In the genomic region with DNA sequence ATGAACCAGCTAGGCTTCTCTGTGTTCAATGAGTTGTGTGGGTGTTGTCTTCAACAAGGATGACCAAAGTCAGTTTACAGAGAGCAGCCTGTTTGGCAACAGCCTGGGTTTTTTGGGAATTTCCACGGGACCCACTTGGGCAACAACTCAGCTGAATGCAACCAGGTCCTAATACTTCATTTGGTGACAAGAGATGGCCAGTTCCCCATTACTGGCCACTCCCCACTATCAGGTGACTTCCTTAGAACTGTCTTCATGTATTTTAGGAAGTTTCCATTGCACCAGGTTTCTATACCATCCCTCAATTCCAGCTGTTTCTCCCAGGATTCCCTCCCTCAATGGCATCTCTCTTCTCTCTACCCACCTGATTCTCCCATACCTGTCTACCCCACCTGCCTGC, we compare ENCODE assay signal across 15 mouse cellular contexts.
"Had no signal": no experiment of that assay in that cellular context is flagged by ENCODE, and none has a peak within 500 bp of the region (broad histone marks: within the 10 kb centered on the region; RNA-seq: fewer than 3 reads in every experiment).

No protein-coding gene starts in this region.

- H3K4me3 ChIP-seq: liver, embryonic 12.5 days; midbrain, embryonic 10.5 days; midbrain, embryonic 13.5 days; midbrain, embryonic 15.5 days; neural tube, embryonic 13.5 days; stomach, embryonic 15.5 days had no signal

- DNase-seq: lung, adult 18-20 months; lung, embryonic 14.5 days; lung, postnatal 10 days; right cerebral cortex, postnatal 14 days; thymus, adult 18-20 months; thymus, postnatal 14 days; thymus, postnatal 36 days had no signal

- H3K27me3 ChIP-seq: liver, embryonic 12.5 days; midbrain, embryonic 13.5 days; midbrain, embryonic 15.5 days; neural tube, embryonic 13.5 days; stomach, embryonic 15.5 days had no signal

- H3K9ac ChIP-seq: liver, embryonic 12.5 days; liver, embryonic 14.5 days; lung, embryonic 14.5 days; midbrain, embryonic 13.5 days; midbrain, embryonic 15.5 days; neural tube, embryonic 13.5 days; stomach, embryonic 15.5 days had no signal

- H3K4me2 ChIP-seq: liver, embryonic 12.5 days; lung, embryonic 14.5 days; midbrain, embryonic 13.5 days; midbrain, embryonic 15.5 days; neural tube, embryonic 13.5 days; stomach, embryonic 15.5 days had no signal

- H3K4me1 ChIP-seq: liver, embryonic 12.5 days; midbrain, embryonic 10.5 days; midbrain, embryonic 13.5 days; midbrain, embryonic 15.5 days; neural tube, embryonic 13.5 days; stomach, embryonic 15.5 days had no signal

- H3K27ac ChIP-seq: liver, embryonic 12.5 days; liver, embryonic 14.5 days; midbrain, embryonic 10.5 days; midbrain, embryonic 13.5 days; midbrain, embryonic 15.5 days; neural tube, embryonic 13.5 days; stomach, embryonic 15.5 days; stomach, postnatal 0 days had no signal

- H3K9me3 ChIP-seq: liver, embryonic 12.5 days; midbrain, embryonic 10.5 days; midbrain, embryonic 13.5 days; midbrain, embryonic 15.5 days; neural tube, embryonic 13.5 days; stomach, embryonic 15.5 days had no signal

- ATAC-seq: liver, embryonic 12.5 days; midbrain, embryonic 13.5 days; midbrain, embryonic 15.5 days had no signal

- H3K36me3 ChIP-seq: liver, embryonic 12.5 days; midbrain, embryonic 10.5 days; midbrain, embryonic 13.5 days; midbrain, embryonic 15.5 days; neural tube, embryonic 13.5 days; stomach, embryonic 15.5 days had no signal
